Mouse (Mus musculus): ENCODE results near the gene Prrt3. TPM values are rescaled to one million over a fixed set of nuclear protein-coding genes. Genes with fewer than 3 reads are reported as not detected.

The Prrt3 gene
- 0.73 and 1.6 TPM in 2 replicates for polyA plus RNA-seq (2014; fragmentation: Nextera tagmentation; extraction: Ambion mirVana)

DNA sequence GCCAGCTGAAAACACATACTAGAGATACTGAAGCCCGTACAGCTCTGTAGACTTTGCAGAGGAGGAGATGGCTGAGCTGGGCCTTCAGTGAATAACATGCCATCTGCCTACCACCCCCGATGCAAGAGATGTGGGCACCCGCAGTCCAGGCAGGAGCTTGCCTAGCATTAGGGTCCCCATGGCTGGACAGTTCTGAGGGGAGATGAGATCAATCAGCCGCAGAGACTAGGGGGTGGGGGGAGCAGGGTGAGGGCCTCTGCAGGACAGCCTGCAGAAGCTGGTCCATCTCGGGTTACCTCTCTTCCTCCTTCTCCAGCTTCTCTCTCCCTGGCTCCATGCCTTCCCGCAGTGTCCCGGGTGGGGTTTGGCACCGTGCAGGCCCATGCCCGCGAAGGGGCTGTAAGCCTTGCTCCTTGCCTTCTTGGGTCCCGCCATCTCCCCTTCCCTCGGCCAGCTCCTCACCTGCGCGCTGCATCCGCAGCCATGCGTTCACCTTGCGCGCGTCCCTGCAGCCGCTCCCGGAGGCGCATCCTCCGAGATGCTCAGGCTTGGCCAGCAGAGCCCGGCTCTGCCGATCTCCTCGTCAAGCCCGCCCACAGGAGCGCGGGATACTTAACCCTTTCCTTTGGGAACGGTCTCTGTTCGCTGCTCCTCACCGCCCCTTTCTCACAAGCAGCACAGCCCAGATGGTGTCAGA lies at the start of gene Prrt3:
Gene Prrt3, minus strand, starts transcription at position 544 of the 697 bp plus-strand sequence.
- peak within 1 kb of the TSS; percentile 44 for H3K4me3 ChIP-seq (ENCODE audit: low read length)
- WGBS, result 2% methylated on average over 30 of the region's 32 CpGs
- H3K9ac ChIP-seq (ENCODE audit: low read depth, low read length), result peak within 1 kb of the TSS; percentile 48; the same call in 1 of the 2 replicates
- no peaks in the 10 kb centered on the region for H3K36me3 ChIP-seq (ENCODE audit: control insufficient read depth, insufficient read depth, low read length)
- peak within 1 kb of the TSS; percentile 60 for H3K4me2 ChIP-seq (replicated peaks; ENCODE audit: low read depth, low read length)
- H3K27me3 ChIP-seq (ENCODE audit: control insufficient read depth, insufficient read depth, low read length), result peaks cover 16% of the 10 kb centered on the region
- H3K9me3 ChIP-seq (ENCODE audit: control insufficient read depth, low read length), result no peaks in the 10 kb centered on the region
- no peak within 1 kb of the TSS for H3K27ac ChIP-seq (ENCODE audit: low read depth, low read length)
- H3K4me1 ChIP-seq (ENCODE audit: control insufficient read depth, insufficient read depth, low read length), result no peaks in the 10 kb centered on the region; the same call in 1 of the 2 replicates
- ATAC-seq (ENCODE audit: low FRiP score, low TSS enrichment), result peak; percentile 73; the same call in 1 of the 2 replicates

DNA sequence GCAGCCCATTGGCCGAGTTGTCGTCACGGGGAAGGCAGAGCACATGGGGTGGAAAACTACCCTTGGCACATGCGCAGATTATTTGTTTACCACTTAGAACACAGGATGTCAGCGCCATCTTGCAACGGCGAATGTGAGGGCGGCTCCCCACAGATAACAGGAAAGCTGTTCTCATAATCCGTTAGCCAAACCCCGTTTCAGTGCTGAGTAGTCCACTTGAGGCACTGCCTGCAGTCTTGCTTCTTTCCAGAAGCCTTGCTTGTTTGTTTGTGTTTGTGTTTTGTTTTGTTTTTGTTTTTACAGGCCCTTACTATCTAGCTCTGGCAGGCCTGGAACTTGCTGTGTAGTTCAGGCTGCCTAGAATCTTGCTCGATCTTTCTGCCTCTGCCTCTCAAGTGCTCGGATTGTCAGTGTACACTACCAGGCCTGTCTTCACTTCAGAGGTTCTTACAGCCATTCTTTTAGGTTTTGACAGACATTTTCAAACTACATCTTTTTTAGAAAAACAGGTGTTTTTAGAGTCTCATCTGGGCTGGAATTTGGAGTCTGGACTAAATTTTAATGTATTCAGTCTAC lies 42.3 kb upstream of the Prrt3 start:
- Histone ChIP-seq H3K27me3 (ENCODE audit: control insufficient read depth, insufficient read depth, low read length) (no peaks in the 10 kb centered on the region), H3K4me3 (ENCODE audit: low read length) (no peak overlapping the region), H3K4me1 (ENCODE audit: control insufficient read depth, insufficient read depth, low read length) (no peaks in the 10 kb centered on the region), H3K4me2 (replicated peaks; ENCODE audit: low read depth, low read length) (no peak overlapping the region), H3K36me3 (ENCODE audit: control insufficient read depth, insufficient read depth, low read length) (peaks cover 2% of the 10 kb centered on the region; the same call in 1 of the 2 replicates), H3K27ac (ENCODE audit: low read depth, low read length) (no peak overlapping the region), H3K9ac (ENCODE audit: low read depth, low read length) (no peak overlapping the region), H3K9me3 (ENCODE audit: control insufficient read depth, low read length) (no peaks in the 10 kb centered on the region)
- 99% methylated on average over 8 of the region's 12 CpGs for WGBS
- ATAC-seq (ENCODE audit: low FRiP score, low TSS enrichment), result no peak

DNA sequence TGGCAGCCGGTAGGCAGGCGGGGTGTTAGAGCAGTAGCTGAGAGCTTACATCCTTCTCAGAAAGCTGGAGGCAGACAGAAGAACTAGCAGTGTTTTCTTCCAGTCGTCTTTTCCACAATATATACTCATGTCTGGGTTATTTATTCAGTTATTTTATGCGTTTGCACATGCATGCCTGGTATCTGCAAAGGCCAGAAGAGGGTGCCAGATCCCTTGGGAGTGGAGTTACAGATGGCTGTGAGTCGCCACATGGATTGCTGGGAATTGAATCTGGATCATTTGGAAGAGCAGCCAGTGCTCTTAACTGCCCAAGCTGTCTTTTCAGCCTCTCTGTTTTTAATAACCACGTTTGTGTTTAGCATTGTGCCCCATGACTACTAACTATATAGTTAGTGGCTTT lies 39.9 kb upstream of the Prrt3 start:
- WGBS, result 88% methylated on average over 6 of the region's 6 CpGs
- Histone ChIP-seq H3K9me3 (ENCODE audit: control insufficient read depth, low read length) (no peaks in the 10 kb centered on the region), H3K27ac (ENCODE audit: low read depth, low read length) (no peak overlapping the region), H3K36me3 (ENCODE audit: control insufficient read depth, insufficient read depth, low read length) (peaks cover 8% of the 10 kb centered on the region; the same call in 1 of the 2 replicates), H3K27me3 (ENCODE audit: control insufficient read depth, insufficient read depth, low read length) (no peaks in the 10 kb centered on the region), H3K9ac (ENCODE audit: low read depth, low read length) (no peak overlapping the region), H3K4me2 (replicated peaks; ENCODE audit: low read depth, low read length) (no peak overlapping the region), H3K4me1 (ENCODE audit: control insufficient read depth, insufficient read depth, low read length) (no peaks in the 10 kb centered on the region), H3K4me3 (ENCODE audit: low read length) (no peak overlapping the region)
- ATAC-seq (ENCODE audit: low FRiP score, low TSS enrichment), result no peak

DNA sequence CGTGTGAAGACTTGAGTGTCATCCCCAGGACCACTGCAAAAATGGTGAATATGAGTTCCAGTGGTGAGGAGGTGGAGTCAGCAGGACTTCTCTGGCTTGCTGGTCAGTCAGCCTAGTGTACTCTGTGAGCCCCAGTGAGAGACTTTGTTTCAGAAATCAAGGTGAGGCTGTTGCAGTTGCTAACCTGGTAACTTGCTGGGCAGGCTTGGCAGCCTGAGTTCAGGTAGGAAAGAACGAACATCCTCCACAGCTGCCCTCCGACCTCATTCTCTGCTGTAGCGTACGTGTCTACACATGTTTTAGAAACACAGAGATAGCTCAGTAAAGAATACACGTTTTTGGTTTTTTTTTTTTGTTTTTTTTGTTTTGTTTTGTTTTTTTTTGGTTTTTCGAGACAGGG lies 33.2 kb upstream of the Prrt3 start:
- H3K9ac ChIP-seq (ENCODE audit: low read depth, low read length), result no peak overlapping the region
- no peak overlapping the region for H3K4me3 ChIP-seq (ENCODE audit: low read length)
- H3K9me3 ChIP-seq (ENCODE audit: control insufficient read depth, low read length), result no peaks in the 10 kb centered on the region
- peaks cover 7% of the 10 kb centered on the region; the same call in 1 of the 2 replicates for H3K4me1 ChIP-seq (ENCODE audit: control insufficient read depth, insufficient read depth, low read length)
- ATAC-seq (ENCODE audit: low FRiP score, low TSS enrichment), result no peak
- WGBS, result 87% methylated on average over 7 of the region's 7 CpGs
- no peak overlapping the region for H3K27ac ChIP-seq (ENCODE audit: low read depth, low read length)
- H3K27me3 ChIP-seq (ENCODE audit: control insufficient read depth, insufficient read depth, low read length), result no peaks in the 10 kb centered on the region
- peaks cover 5% of the 10 kb centered on the region; the same call in 1 of the 2 replicates for H3K36me3 ChIP-seq (ENCODE audit: control insufficient read depth, insufficient read depth, low read length)
- H3K4me2 ChIP-seq (replicated peaks; ENCODE audit: low read depth, low read length), result no peak overlapping the region

DNA sequence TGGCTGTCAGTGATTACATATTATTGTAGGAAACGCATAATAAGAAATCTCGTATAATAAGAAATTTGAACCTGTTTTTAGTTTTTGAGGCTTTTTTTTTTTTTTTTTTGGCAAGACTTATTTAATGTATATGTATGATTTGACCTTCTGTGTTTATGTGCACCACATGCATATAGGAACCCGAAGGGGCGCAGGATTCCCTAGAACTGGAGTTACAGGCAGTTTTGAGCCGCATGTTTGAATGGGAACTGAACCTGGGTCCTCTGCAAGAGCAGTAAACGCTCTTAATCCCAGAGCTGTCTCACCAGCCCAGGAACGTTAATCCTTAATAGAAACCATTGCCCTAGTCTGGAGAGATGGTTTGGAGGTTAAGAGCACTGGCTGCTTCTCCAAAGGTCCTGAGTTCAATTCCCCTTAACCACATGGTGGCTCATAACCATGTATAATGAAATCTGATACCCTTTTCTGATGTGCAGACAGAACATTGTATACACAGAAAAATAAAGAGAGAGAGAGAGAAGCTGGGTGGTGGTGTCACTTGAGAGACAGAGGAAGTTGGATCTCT lies 30.2 kb upstream of the Prrt3 start:
- H3K36me3 ChIP-seq (ENCODE audit: control insufficient read depth, insufficient read depth, low read length), result peaks cover 2% of the 10 kb centered on the region; the same call in 1 of the 2 replicates
- H3K27me3 ChIP-seq (ENCODE audit: control insufficient read depth, insufficient read depth, low read length), result no peaks in the 10 kb centered on the region
- H3K4me2 ChIP-seq (replicated peaks; ENCODE audit: low read depth, low read length), result peak overlapping the region; percentile 70
- no peaks in the 10 kb centered on the region for H3K9me3 ChIP-seq (ENCODE audit: control insufficient read depth, low read length)
- 8% methylated on average over 7 of the region's 7 CpGs for WGBS
- no peak for ATAC-seq (ENCODE audit: low FRiP score, low TSS enrichment)
- H3K9ac ChIP-seq (ENCODE audit: low read depth, low read length), result peak overlapping the region; percentile 89
- H3K27ac ChIP-seq (ENCODE audit: low read depth, low read length), result no peak overlapping the region
- peak overlapping the region; percentile 93 for H3K4me3 ChIP-seq (ENCODE audit: low read length)
- peaks cover 9% of the 10 kb centered on the region; the same call in 1 of the 2 replicates for H3K4me1 ChIP-seq (ENCODE audit: control insufficient read depth, insufficient read depth, low read length)

DNA sequence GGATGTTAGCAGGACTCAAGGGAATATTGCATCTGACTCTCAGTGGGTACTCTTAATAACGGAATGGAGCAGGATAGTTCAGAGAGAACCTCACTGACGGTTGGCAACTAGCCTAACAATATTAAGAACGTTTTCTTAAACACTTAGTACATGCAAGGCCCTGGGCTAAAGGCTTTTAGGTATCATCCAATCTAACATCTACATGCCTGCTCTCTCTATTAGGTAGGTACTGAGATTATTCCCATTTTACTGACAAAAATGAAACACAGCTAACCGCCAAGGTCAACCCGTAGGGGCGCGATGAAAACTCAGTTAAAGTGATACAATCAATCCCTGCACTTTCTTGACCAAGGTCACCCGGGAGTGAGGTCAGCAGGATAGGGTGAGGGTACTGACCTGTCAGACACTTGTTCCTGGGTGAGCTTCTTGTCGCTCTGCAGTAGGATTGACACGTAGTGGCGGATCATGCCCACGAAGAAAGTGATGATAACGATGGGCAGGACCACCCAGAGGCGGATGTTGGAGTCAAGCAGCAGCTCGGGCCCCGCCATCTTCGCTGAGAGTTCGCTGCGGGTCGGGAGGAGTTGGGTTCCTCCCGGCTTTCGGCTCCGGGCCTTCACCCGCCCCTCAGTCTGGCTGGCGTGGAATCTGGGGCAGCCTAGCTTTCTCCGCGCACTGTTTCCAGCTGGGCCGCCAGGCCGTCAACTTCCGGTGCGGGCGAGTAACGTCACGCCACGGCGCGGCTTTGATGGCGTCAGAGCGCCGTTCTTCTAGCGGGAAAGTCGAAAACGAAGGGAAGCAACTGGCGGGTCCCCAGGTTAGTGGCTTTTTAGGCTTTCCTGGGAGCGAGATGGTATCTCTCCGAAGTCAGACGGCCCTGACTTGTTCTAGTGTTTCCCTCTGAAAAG lies 29.5 kb upstream of the Prrt3 start, which contains the start of the genes Emc3 and Fancd2:
Gene Emc3, minus strand, starts transcription at position 721 of the 908 bp plus-strand sequence.
Gene Fancd2, plus strand, starts transcription at position 751 of the 908 bp plus-strand sequence.
- Histone ChIP-seq H3K9ac (ENCODE audit: low read depth, low read length) (peak within 1 kb of the TSS; percentile 89), H3K27ac (ENCODE audit: low read depth, low read length) (no peak within 1 kb of the TSS; the same call in 1 of the 2 replicates), H3K4me3 (ENCODE audit: low read length) (peak within 1 kb of the TSS; percentile 93), H3K4me2 (replicated peaks; ENCODE audit: low read depth, low read length) (peak within 1 kb of the TSS; percentile 70), H3K4me1 (ENCODE audit: control insufficient read depth, insufficient read depth, low read length) (peaks cover 9% of the 10 kb centered on the region; the same call in 1 of the 2 replicates), H3K9me3 (ENCODE audit: control insufficient read depth, low read length) (no peaks in the 10 kb centered on the region), H3K27me3 (ENCODE audit: control insufficient read depth, insufficient read depth, low read length) (no peaks in the 10 kb centered on the region), H3K36me3 (ENCODE audit: control insufficient read depth, insufficient read depth, low read length) (no peaks in the 10 kb centered on the region; the same call in 1 of the 2 replicates)
- WGBS, result under 1% methylated on average over 47 of the region's 47 CpGs
- ATAC-seq (ENCODE audit: low FRiP score, low TSS enrichment), result peak; percentile 96

DNA sequence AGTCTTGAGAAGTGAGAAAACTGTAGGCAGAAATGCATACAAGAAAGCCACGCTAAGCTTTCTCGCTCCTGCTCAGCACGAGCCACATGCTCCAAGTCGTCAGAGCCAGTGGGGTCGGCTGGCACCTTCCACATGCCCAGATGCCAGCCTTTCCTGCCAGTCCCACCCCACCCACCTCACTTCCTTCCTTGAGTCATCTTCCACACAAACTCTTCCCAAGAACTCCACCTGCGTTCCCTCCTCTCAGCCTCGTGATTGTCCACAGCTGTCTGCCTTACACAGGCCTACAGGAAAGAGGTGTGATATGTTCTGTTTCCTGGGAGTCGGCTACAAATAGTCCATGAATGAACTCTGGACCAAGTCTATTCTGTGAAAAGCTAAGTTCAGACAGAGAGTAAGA lies 21.7 kb upstream of the Prrt3 start:
- 90% methylated on average over 8 of the region's 8 CpGs for WGBS
- no peak overlapping the region for H3K27ac ChIP-seq (ENCODE audit: low read depth, low read length)
- no peak for ATAC-seq (ENCODE audit: low FRiP score, low TSS enrichment)
- H3K36me3 ChIP-seq (ENCODE audit: control insufficient read depth, insufficient read depth, low read length), result peaks cover 50% of the 10 kb centered on the region
- no peak overlapping the region for H3K9ac ChIP-seq (ENCODE audit: low read depth, low read length)
- H3K9me3 ChIP-seq (ENCODE audit: control insufficient read depth, low read length), result no peaks in the 10 kb centered on the region
- H3K4me1 ChIP-seq (ENCODE audit: control insufficient read depth, insufficient read depth, low read length), result no peaks in the 10 kb centered on the region
- no peaks in the 10 kb centered on the region for H3K27me3 ChIP-seq (ENCODE audit: control insufficient read depth, insufficient read depth, low read length)
- no peak overlapping the region for H3K4me3 ChIP-seq (ENCODE audit: low read length)
- no peak overlapping the region for H3K4me2 ChIP-seq (replicated peaks; ENCODE audit: low read depth, low read length)

DNA sequence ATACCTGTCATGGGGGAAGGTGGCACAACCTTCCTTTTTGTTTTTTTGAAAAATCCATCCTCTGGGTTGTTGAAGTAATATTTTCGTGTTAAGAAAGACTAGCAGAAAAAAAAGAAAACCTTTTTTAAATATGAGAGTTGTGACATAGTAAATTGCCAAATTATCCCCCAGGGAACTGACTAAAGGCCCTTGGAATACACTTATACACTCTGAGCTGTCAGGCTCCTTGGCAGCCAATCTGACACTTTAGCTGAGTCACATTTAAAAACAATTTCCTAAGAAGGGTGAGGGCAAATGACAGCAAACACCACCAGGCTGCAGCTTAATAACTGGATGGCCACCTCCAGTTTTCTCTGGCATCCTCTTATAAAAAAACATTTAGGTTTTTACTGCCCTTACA lies 20.6 kb upstream of the Prrt3 start:
- no peak overlapping the region for H3K27ac ChIP-seq (ENCODE audit: low read depth, low read length)
- H3K27me3 ChIP-seq (ENCODE audit: control insufficient read depth, insufficient read depth, low read length), result no peaks in the 10 kb centered on the region
- ATAC-seq (ENCODE audit: low FRiP score, low TSS enrichment), result no peak
- no peak overlapping the region for H3K4me3 ChIP-seq (ENCODE audit: low read length)
- peaks cover 61% of the 10 kb centered on the region for H3K36me3 ChIP-seq (ENCODE audit: control insufficient read depth, insufficient read depth, low read length)
- H3K9me3 ChIP-seq (ENCODE audit: control insufficient read depth, low read length), result no peaks in the 10 kb centered on the region
- no peaks in the 10 kb centered on the region for H3K4me1 ChIP-seq (ENCODE audit: control insufficient read depth, insufficient read depth, low read length)
- no peak overlapping the region for H3K9ac ChIP-seq (ENCODE audit: low read depth, low read length)
- H3K4me2 ChIP-seq (replicated peaks; ENCODE audit: low read depth, low read length), result no peak overlapping the region
- 74% methylated on average over 1 of the region's 1 CpGs for WGBS
